Mouse (Mus musculus) cerebellum, adult 18-20 months (tissue): ENCODE measurements around the gene Eif3l.
A peak's percentile ranks its signal among the peaks of the same experiment; 100 is the strongest.

ENCODE experiments used
- DNase-seq, 2 experiments: peaks; one replicate each; pipeline ENCODE4 v3.0.0; 2021

Gene Eif3l

GRCm38 (mm10) chr15:79096556-79096955, 21.6 kb downstream of the Eif3l start:
- no peak for DNase-seq

- DNase-seq, result no peak
Observed at GRCm38 (mm10) chr15:79097135-79097534, 22.2 kb downstream of the Eif3l start.

DNA sequence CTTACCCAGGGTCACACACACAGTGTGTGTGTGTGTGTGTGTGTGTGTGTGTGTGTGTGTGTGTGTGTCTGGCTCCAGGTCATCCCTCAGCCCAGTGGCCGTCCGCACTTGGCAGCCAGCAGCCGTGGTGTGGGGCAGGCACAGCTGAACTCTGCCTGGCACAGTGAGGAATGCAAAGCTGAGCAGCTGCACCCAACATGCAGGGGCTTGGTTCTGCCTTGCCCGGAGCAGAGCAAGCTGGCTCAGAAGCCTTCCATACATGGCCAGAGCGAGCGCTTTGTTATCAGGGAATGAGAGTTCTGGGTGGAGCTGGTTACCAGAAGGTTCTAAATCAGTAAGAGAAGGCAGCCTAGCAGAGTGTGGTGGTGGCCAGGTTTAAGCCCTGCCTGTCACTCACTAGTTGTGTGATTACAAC, 22.6 kb downstream of the Eif3l start:
- no peak for DNase-seq

DNA sequence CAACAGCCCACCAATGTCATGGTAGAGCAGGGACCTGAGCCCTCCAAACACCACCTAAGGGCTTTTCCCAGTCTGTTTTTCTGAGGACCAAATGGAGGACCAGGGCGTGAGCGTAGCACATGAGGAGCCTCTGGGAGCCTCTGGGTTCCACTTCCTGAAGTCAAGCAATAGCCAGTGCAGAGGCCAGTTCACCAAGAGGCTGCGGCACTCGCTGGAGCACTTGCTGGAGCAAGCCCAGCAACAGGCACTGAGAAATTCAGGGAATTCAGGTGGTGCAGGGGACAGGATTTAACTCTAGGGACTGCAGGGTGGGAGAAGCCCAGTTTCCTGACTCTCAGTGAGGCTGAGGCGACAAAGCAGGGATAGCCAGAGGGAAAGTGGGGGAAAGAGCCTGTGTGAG, 23.2 kb downstream of the Eif3l start:
- DNase-seq, result no peak

- no peak for DNase-seq
Observed at GRCm38 (mm10) chr15:79098868-79099267, 23.9 kb downstream of the Eif3l start.

GRCm38 (mm10) chr15:79099456-79099855, 24.5 kb downstream of the Eif3l start:
- DNase-seq, result no peak

DNA sequence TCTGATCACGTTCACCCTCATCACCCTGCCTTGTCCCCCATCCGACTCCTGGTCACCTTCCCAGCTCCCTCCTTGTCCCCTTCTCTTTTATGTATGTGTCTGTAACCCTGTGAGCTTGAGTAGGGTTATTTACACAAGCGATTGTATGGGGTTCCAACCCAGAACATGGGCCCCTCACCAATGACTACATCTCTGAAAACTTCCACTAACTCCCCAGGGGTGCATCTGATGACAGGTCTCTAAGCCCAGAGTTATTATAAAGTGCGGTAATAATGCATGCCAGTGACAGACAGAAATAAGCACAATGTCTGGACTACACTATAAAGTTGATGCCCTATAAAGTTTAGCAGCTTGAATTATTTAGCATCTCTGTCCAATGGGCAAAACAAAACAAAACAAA, 25.4 kb downstream of the Eif3l start:
- no peak for DNase-seq

GRCm38 (mm10) chr15:79101531-79101930, 26.6 kb downstream of the Eif3l start:
- DNase-seq, result no peak

GRCm38 (mm10) chr15:79103264-79103663, 28.3 kb downstream of the Eif3l start:
- no peak for DNase-seq

- DNase-seq, result no peak
Observed at GRCm38 (mm10) chr15:79105804-79106203, 30.8 kb downstream of the Eif3l start.

GRCm38 (mm10) chr15:79107966-79108365, 33.0 kb downstream of the Eif3l start:
- DNase-seq, result no peak

DNA sequence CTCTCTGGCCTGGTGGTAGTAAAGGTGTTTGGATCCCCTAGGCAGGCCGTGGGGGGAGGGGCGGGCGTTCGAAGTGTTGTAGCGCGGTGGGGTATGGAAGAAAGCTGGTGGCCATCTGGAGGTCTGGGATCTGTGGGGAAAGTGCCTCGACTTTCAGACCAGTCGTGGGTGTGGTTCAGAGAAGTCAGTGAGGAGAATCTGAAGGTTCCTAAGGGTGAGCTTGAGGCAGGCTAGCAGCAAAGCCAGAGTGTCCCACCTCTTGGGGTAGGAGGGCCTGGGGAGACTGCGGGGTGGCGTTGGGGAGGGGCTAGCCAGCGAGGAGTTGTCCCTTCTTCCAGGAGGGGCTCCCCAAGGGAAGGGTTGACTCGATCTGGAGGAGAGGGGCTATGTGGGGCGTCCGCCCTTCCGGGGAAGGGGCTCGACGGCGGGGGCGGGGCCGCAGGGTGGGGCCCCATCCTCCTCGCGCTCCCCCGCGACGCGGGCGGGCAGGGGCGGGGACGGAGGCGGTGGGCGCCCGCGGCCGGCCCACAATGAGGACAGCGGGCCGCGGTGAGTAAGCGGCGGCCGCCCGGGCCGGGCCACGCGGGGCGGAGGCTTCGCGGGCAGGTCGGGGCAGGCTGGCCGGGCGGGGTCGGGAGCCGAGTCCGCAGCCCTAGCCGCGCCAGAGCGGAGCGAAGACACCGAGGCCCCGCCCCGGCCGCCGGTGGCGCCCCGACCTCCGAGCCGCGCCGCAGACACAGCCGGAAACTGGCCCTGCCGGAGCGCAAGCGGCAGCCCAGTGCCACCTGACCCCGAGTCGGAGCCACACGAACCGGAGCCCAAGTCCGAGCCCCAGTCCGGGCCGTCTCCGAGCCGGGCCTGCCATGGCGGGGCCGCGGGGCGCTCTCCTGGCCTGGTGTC, 33.7 kb downstream of the Eif3l start, which contains the start of gene Micall1:
Gene Micall1, plus strand, starts transcription at position 478 of the 900 bp plus-strand sequence.
- peak; percentile 81 to 86 for DNase-seq

- DNase-seq, result no peak
Observed at GRCm38 (mm10) chr15:79109321-79109934, 34.4 kb downstream of the Eif3l start.

DNA sequence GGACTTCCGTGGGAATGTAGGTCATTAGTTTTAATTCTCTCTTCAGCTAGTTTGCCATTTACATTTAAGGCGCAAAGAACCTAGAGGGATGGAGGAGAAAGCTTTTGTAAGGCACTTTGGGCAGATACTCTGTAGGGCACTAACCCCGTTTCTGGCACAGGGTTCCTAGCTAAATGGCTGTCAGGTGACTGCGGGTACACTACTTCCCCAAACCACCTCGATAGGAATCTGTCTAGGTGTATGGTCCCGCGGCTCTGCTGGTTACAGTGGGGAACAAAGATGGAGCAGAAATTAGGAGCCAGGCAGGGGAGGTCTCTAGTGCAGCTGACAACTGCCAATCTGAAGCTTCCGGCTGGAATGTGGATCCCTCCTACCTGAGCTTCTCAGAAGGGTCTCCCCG, 35.1 kb downstream of the Eif3l start:
- DNase-seq, result no peak

DNA sequence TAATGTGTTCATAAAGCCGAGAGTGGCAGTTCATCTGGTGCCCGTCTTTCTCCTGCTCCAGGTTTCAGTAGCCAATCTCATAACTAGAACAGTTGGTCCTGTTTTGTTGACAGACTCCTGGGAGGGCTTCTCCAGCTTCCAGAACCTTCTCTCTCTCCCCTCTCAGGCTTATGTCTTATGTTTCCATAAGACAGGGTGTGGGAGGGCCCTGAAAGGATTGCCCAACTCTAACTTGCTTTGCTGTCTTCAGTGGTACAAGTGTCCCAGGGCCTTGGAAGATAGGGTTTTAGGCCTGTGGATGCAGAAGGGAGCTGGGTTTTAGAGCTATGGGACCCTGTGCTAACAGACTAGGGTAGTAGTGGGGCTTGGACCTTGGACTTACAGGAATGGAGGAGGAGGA, 35.5 kb downstream of the Eif3l start:
- DNase-seq, result no peak

GRCm38 (mm10) chr15:79111774-79112173, 36.8 kb downstream of the Eif3l start:
- no peak for DNase-seq

DNA sequence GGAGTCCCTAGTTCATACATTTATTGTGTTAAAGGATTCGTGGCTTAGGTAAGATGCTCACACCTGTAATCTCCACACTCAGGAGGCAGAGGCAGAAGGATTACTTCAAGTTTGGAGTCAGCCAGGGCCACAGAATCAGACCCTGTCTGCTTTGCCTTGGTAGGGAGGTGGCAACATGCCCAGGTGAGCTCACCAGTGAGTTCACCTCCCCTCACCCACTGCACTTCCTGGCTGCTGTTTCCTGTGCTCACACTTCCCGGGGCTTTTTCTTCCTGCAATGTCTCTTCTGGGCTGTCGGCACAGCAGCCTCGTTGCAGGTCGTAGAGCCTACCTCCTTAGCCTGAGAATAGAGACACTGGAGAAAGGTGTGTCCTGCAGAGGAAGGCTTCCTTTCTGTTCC, 40.3 kb downstream of the Eif3l start:
- DNase-seq, result no peak

- DNase-seq, result no peak
Observed at GRCm38 (mm10) chr15:79119491-79119890, 44.5 kb downstream of the Eif3l start.

DNA sequence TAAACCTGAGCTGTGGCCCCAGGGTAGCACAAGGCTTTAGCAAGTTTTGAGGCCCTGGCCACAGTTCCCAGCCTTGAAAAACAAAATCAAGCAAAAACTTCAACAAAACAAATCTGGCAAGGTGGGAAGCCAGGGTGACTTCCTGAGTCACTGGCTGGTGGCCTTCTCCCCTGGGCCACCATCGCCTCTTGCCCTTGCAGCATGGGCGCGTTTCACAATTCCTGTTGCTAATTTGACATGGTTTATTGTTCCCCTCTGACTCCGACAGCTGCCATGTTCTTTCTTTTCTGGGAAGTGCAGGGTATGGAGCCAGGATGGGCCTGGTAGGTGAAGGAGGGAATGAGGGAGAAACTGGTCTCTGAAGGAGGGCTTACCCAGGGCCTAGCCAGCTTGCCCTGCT, 47.1 kb downstream of the Eif3l start:
- DNase-seq, result no peak

DNA sequence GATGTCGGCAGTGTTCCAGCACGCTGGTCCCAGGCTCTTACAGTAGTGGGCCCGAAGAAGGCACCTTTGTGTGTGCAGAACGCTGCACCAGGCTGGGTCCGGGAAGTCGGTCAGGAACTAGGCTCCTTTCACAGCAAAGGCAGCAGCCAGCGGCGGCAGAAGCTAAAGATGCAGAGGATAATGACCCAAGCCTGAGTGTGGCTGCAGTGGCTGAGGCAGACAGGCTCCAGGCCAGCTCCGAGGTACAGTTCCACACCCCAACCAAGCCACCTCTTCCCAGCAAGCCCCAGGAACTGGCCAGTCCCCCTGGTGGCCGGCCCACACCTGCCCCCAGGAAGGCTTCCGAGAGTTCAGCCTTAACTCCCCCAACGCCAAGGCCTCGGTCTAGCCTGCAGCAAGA, 47.6 kb downstream of the Eif3l start:
- DNase-seq, result no peak

DNA sequence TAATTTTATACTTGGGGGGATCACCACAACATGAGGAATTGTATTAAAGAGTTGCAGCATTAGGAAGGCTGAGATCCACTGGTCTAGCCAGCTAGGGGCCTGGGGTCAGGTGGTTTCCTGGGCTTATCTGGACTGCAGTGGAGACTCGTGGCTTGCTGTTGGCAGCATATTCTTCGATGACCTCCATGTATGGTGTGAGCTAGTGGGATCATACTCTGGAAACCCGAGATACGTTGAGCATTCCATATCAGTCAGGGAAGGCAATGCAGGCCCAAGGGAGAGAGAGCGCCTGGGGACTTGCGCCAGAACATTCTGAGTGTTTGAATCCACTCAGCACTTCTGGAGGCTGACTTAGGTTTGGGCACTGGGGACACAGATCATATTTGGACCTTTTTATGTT, 48.8 kb downstream of the Eif3l start:
- DNase-seq, result no peak

GRCm38 (mm10) chr15:79124331-79124875, 49.4 kb downstream of the Eif3l start:
- DNase-seq, result no peak

- DNase-seq, result peak; percentile 53 to 69
Observed at GRCm38 (mm10) chr15:79126217-79126932, 51.4 kb downstream of the Eif3l start.
